Mouse (Mus musculus) forebrain, embryonic 10.5 days (tissue): ENCODE data around the gene Krt1. TPM values are rescaled to one million over a fixed set of nuclear protein-coding genes. Genes with fewer than 3 reads are reported as not detected.

Experiments used
- microRNA-seq: library from miRNA; unstranded; fragments of <30 nt; microRNA quantifications from one replicate; pipeline ENCODE4, GENCODE M21; 2017
- polyA plus RNA-seq: library from polyadenylated mRNA; unstranded; fragments of >200 nt; fragmentation: Nextera tagmentation; extraction: Ambion mirVana; gene quantifications from 2 replicates; pipeline ENCODE4 v1.2.1, GENCODE M21; 2016

The Krt1 gene
- polyA plus RNA-seq, 1 experiment from 2014 or later: 0.71 TPM

Small RNAs within 50 kb of the gene (microRNA-seq; reads per million reads assigned to microRNA genes)
- gene Gm44356: not detected

Other genes with a start within 250 kb of the Krt1 start
- not detected in 2 replicates for gene Gm5414, start 222.6 kb downstream of the Krt1 start, polyA plus RNA-seq
- gene Gm5478, start 203.4 kb downstream of the Krt1 start, polyA plus RNA-seq: not detected in 2 replicates
- gene Krt6b, start 170.5 kb downstream of the Krt1 start, polyA plus RNA-seq: not detected in 2 replicates
- not detected in 2 replicates for gene Krt6a, start 156.5 kb downstream of the Krt1 start, polyA plus RNA-seq
- 0.37 and 0.41 TPM in 2 replicates for gene Krt5, start 137.9 kb downstream of the Krt1 start, polyA plus RNA-seq
- gene Krt71, start 107.7 kb downstream of the Krt1 start, polyA plus RNA-seq: not detected in 2 replicates
- gene Krt72, start 64.3 kb downstream of the Krt1 start, polyA plus RNA-seq: not detected in 2 replicates
- not detected in 2 replicates for gene Krt73, start 48.4 kb downstream of the Krt1 start, polyA plus RNA-seq
- gene Krt2, start 32.6 kb downstream of the Krt1 start, polyA plus RNA-seq: not detected in 2 replicates
- gene Krt77, start 18.9 kb upstream of the Krt1 start, polyA plus RNA-seq: not detected in 2 replicates
- not detected in 2 replicates for gene Krt76, start 42.1 kb upstream of the Krt1 start, polyA plus RNA-seq
- not detected in 2 replicates for gene Krt4, start 73.9 kb upstream of the Krt1 start, polyA plus RNA-seq
- gene Krt79, start 89.5 kb upstream of the Krt1 start, polyA plus RNA-seq: 0.09 and 0.12 TPM in 2 replicates
- not detected in 2 replicates for gene Krt78, start 103.5 kb upstream of the Krt1 start, polyA plus RNA-seq
- 32.6 and 35.6 TPM in 2 replicates for gene Krt8, start 153.7 kb upstream of the Krt1 start, polyA plus RNA-seq
- gene Krt18, start 177.4 kb upstream of the Krt1 start, polyA plus RNA-seq: 34.4 and 37.1 TPM in 2 replicates
- 140 and 143 TPM in 2 replicates for gene Eif4b, start 223.0 kb upstream of the Krt1 start, polyA plus RNA-seq
- gene Tns2, start 249.6 kb upstream of the Krt1 start, polyA plus RNA-seq: 11.1 and 13.1 TPM in 2 replicates